Mouse (Mus musculus): Measurements from ENCODE around the gene Hsfy2. TPM values are rescaled to one million over a fixed set of nuclear protein-coding genes. Genes with fewer than 3 reads are reported as not detected.

Hsfy2 gene
- polyA plus RNA-seq, 1 experiment = not detected

- Histone ChIP-seq H3K4me1 (no peaks in the 10 kb centered on the region), H3K36me3 (replicated peaks; ENCODE audit: low read length) (no peaks in the 10 kb centered on the region), H3K27me3 (replicated peaks) (no peaks in the 10 kb centered on the region), H3K9me3 (0 out of 2 replicates have a peak, but pooled peaks cover 2% of the 10 kb centered on the region), H3K4me3 (replicated peaks) (no peak overlapping the region)
- no peak for TF ChIP-seq GATA1 (IDR thresholded peaks at IDR 0.05; ENCODE audit: borderline replicate concordance, low read length)
- TF ChIP-seq FLI1 (IDR thresholded peaks at IDR 0.05; ENCODE audit: low read length) = no peak
Measured at GRCm38 (mm10) chr1:56624304-56624703, 12.9 kb downstream of the Hsfy2 start.

GRCm38 (mm10) chr1:56612384-56612783 is 24.9 kb downstream of the Hsfy2 start:
- TF ChIP-seq GATA1 (IDR thresholded peaks at IDR 0.05; ENCODE audit: borderline replicate concordance, low read length) (no peak), FLI1 (IDR thresholded peaks at IDR 0.05; ENCODE audit: low read length) (no peak)
- Histone ChIP-seq H3K27me3 (replicated peaks) (no peaks in the 10 kb centered on the region), H3K9me3 (no peaks in the 10 kb centered on the region; the same call in 1 of the 2 replicates), H3K4me1 (no peaks in the 10 kb centered on the region), H3K36me3 (replicated peaks; ENCODE audit: low read length) (no peaks in the 10 kb centered on the region), H3K4me3 (replicated peaks) (no peak overlapping the region)
